Mouse (Mus musculus): ENCODE results near the gene B4galt7.
"Not testable (repeated sequence)": the region's sequence is repeated elsewhere in the genome, so short reads cannot be mapped to it uniquely, and the experiment has no call there.

The B4galt7 gene

DNA sequence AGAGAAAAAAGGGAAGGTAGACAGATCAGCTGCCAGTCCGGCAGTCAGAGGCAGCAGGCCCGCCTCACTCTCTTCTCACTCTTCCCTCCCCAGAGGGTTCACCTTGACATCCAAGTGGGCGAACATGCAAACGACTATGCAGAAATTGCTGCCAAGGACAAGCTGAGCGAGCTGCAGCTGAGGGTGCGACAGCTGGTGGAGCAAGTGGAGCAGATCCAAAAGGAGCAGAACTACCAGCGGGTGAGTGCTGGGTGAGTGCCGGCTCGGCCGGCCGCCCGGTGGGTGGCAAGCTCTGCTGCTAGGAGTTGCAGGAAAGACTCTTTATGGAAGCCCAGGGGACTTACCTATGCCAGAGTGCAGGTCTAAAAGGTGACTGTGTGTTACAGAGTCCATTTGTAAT is 4.3 kb upstream of the B4galt7 start:
- no peak for DNase-seq (ENCODE audit: extremely low read depth, low read depth)

DNA sequence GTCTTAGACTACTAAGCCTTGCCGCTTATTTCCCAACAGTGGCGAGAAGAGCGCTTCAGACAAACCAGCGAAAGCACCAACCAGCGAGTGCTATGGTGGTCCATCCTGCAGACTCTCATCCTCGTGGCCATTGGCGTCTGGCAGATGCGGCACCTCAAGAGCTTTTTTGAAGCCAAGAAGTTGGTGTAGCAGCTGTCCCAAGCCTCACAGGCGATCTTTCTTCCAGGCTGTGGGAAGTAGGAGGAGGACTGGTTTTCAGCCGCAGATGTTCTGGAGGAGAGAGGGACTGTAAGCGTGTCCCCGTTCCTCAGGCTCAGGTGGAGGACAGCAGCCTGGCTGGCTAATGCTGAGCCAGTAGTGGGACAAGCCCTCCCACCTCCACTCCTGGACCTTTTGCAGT is 2.9 kb upstream of the B4galt7 start:
- no peak for DNase-seq (ENCODE audit: extremely low read depth, low read depth)

DNA sequence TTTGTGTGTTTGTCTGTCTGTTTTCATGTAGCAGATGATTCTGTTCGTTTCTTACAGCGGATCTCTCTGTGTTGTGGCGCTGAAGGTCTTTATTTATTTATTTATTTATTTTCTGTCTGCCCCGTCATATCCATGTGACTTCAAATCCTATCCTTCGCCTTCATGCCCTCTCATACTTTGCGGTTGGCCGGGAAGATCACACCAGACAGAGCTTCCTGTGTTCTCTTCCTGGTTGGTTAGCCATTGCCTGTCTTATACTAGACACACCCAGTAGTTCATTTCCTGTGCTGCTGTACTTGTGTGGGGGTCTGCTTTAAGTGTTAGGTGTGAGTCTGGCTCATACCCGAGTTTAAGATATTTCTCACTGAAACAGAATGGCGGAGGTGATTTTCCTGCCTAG is 961 bp downstream of the B4galt7 start:
- DNase-seq (ENCODE audit: extremely low read depth, low read depth) = peak; percentile 80

DNA sequence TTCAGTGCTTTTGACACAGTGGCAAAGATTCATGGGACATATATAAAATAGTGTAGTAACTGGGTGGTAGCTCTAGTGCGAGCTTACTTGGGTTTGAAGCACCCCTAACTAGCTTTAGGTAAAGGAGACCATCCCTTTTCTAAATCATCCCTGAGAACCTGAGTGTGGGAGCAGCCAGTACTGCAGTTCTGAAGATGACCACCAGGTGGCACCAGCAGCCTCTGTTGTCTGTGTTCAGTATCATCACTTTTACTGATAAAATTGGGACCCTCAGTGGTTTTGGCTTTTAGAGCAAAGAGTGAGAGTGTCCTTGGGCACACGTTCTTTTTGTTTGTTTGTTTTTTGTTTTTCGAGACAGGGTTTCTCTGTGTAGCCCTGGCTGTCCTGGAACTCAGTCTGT is 1.9 kb downstream of the B4galt7 start:
- DNase-seq (ENCODE audit: extremely low read depth, low read depth) = peak; percentile 67

DNA sequence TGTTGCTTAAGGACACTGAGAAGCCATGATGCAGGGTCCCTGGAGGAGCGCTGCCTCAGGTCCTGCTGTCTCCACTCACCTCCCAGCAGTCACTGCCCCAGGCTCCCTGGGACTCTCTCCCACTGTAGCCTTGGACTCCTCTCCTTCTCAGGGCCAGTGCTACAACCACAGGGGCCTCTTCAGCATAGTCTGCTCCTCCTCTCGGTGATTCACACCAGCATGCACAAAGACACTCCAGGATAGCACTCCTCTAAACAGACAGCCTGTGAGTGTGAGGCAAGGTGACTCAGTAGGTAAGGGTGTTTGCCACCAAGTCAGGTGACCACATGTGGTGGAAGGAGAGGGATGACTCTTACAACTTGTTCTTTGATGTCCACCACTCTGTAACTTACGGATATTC is 4.9 kb downstream of the B4galt7 start:
- DNase-seq (ENCODE audit: extremely low read depth, low read depth) = no peak

DNA sequence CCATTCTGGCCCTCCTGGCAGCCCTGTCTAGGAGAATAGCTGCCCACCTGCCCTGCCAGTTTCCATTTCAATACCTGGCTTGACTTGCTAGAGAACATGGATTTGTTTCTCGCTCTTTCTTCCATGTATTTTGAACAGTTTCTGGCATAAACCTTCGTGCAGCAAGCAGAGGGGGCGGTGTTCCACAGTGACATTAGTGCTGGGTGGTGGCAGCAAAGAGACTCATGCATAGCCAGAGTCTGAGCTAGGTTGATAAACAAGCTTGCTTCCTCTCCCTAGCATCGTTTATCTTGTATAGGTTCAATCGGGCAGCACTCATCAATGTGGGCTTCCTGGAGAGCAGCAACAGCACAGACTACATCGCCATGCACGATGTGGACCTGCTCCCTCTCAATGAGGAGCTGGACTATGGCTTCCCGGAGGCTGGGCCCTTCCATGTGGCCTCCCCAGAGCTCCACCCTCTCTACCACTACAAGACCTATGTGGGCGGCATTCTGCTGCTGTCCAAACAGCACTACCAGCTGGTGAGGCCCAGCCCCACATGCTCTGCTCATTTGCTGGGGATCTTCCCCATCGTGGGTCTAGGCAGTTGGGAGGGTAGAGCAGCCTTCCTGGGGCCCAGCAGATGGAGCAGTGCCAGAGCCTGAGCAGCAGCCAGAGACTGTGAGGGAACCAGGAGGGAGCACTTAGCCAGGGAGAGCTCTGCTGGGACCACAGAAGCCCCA is 7.4 kb downstream of the B4galt7 start:
- DNase-seq (ENCODE audit: extremely low read depth, low read depth) = no peak

DNA sequence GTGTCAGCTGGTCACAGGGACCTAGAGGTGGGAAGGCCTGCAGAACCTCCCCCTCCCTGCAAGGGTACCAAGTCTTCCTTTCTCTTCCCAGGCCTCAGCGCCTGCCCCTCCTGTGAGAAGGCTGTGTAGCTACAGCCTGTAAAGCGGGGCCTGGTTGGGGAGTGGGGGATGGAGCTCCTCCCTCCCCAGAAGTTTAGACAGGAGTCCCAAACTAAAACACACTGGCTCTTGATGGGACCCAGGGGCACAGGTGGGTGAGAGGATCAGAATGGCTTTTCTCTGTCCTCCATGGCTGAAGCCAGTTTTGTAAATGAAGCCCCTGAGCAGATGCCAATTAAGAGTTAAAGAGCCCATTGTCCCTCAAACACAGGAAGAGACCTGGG is 7.9 kb downstream of the B4galt7 start:
- no peak for DNase-seq (ENCODE audit: extremely low read depth, low read depth)

DNA sequence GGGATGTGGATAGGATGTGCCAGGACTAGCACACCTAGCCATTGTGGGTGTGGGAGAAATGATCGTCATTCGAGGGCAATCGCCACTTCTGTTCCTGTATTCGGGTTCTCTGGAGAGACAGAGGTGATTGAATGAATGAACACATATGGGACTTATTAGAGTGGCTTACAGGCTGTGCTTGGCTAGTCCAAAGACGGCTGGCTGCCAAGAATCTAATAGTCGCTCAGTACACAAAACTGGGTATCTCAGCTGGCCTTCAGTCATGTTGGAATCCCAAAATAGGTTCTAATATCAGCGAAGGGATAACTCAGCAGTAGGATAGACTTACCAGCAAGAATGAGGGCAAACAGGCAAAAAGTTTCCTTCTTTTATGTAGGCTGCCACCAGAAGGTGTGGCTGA is 12.3 kb downstream of the B4galt7 start:
- DNase-seq (ENCODE audit: extremely low read depth, low read depth) = no peak

DNA sequence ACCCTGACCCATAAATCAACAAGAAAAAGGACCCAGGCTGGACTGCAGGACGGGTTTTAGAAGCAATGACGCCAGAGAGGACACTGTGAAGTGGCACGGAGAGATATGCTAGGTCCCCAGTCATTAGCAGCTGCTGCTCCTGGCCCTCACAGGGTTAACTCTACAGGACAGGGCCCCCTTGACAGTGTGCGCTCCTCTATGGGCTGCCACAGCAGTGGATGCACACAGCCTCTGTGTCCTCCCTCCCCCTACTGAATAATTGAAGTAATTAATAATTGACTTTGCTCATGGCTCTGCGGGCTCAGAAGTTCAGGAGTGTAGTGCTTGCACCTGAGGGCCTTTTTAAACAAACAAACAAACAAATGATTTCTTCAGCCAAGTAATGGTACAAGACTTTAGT is 13.8 kb downstream of the B4galt7 start:
- no peak for DNase-seq (ENCODE audit: extremely low read depth, low read depth)

DNA sequence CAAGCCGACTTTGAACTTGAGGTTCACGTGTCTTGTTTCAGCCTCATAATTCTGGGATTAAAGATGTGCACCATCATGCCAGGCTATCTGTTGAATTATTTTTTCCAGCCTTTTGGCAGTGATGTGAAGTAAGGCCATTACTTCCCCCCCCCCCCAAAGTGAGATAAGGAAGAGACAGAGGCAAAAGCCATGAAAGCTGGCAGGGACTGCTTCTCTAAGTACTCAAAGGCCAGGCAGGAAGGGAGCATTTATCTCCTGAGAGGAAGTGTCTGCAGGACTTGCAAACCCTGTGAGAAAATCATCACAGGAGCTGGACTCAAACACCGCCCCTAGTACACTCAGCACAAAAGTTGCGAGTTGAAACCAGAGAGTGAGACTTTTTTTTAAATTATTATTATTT is 19.6 kb downstream of the B4galt7 start:
- DNase-seq (ENCODE audit: extremely low read depth, low read depth) = peak; percentile 69

DNA sequence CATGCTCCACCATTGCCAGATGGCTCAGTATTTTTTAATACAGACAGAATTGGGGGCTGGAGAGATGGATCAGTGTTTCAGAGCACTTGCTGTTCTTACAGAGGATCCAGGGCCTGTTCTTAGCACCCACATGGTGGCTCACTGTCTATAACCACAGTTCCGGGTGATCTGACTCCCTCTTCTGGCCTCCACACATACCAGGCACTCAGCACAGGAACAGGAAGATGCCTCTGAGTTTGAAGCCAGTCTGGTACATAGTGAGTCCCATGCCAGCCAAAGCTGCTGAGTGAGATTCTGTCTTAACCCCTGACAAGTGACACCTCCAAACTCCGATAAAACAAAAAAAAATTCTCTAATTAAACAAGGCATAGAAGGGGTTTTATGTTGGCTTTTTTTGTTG is 20.6 kb downstream of the B4galt7 start:
- DNase-seq (ENCODE audit: extremely low read depth, low read depth) = no peak

DNA sequence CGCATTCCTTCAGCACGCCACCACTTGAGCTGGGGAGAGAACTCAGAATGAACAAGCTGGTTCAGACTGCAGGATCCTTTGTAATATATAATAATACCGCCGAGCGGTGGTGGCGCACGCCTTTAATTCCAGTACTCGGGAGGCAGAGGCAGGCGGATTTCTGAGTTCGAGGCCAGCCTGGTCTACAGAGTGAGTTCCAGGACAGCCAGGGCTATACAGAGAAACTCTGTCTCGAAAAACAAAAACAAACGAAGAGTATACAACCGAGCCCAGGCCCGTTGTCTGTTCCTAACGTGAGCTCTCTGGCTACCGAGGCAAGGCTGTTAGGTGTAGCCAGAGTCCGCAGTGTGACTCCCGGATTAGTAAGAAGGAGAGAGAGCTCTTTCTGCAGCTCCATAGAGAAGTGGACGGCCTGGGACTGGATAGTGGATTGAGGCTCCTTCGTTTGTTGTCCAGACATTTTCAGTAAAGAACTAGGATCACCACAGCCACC is 22.5 kb downstream of the B4galt7 start:
- DNase-seq (ENCODE audit: extremely low read depth, low read depth) = not testable (repeated sequence)

DNA sequence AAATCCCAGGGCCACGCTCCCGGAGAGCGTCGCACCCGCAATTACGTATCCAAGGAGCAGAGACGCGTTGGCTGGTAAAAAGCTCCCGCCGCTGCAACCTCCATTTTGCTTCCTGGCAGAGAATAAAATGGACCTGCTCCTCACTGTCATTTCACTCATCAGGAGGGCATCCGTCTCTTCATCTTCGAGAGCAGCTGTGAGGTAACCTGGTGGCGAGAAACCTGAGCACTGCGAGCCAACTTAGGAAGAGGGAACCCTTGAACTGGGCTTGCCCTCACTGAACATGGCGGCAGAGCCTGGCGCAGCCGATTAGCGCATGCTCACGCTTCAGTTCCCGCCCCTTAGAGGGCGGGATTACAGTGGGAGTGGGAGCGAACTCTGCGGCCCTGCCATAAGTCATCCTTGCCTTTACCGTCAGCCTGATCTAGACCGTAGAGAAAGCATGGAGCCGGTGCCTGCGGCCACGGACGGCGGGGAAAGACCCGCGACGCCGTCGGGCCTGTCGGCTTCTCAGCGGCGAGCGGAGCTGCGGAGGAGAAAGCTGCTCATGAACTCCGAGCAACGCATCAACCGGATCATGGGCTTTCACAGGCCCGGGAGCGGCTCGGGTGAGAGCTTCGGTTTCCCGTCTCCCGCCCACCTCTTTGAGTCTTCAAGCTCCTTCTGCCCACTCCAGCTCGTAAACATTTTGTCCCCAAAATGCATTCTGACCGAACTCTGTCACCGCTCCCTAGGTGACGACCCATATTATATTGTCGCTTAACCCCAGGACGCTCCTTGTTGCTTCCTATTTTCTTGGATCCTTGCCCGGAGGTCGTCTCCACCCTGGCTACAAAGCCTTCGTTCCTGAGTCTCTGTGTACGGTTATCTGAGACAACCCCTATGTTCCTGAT is 23.2 kb downstream of the B4galt7 start, which contains the start of gene Caml:
Gene Caml (plus strand): TSS at position 357 of the 893 bp plus-strand sequence.
- DNase-seq (ENCODE audit: extremely low read depth, low read depth) = peak; percentile 90

DNA sequence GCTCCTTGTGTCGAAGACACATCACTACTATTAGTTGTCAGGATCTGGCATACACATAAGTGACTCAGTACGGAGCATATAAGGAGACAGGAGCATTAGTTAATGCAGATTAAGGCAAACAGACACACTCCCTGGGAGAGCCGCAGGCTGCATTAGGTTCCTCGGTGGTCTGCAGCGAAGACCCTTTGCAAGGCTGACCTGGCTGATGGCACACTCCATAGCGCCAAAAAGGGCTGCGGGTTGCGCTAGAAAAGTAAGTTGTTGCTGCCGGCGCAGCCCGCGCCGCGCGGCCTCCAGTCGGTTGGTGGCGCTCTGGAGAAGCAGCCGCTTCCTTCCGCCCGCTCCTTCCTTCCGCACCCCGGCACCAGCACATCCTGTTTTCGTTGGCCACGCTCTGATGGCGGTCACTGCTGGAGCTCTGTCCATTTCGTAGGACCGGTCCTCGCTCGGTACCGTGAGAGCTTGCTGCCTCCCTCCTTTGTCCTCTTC is 35.0 kb downstream of the B4galt7 start, which contains the start of gene Ddx46:
Gene Ddx46 (plus strand): TSS at position 389 of the 489 bp plus-strand sequence.
- peak; percentile 83 for DNase-seq (ENCODE audit: extremely low read depth, low read depth)

DNA sequence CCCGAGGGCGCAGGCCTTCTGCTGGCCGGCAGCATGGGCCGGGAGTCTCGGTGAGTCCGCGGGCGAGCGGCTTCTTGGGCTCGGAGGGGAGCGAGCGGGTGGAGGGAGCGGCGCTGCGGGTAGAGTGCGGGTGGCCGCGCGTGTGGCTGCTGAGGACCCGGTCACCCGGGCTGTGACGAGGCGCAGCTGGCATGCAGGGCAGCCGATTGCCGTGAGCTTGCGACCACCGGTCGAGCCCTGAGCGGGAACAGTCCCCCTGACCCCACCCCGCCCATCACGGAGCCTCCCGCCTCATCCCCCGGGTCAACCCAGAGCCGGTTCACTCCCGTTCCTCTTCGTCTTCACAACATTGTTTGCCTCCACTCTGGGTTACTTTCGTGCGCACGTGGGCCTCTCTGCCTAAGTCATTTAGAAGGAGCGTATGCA is 35.5 kb downstream of the B4galt7 start:
- DNase-seq (ENCODE audit: extremely low read depth, low read depth) = no peak

DNA sequence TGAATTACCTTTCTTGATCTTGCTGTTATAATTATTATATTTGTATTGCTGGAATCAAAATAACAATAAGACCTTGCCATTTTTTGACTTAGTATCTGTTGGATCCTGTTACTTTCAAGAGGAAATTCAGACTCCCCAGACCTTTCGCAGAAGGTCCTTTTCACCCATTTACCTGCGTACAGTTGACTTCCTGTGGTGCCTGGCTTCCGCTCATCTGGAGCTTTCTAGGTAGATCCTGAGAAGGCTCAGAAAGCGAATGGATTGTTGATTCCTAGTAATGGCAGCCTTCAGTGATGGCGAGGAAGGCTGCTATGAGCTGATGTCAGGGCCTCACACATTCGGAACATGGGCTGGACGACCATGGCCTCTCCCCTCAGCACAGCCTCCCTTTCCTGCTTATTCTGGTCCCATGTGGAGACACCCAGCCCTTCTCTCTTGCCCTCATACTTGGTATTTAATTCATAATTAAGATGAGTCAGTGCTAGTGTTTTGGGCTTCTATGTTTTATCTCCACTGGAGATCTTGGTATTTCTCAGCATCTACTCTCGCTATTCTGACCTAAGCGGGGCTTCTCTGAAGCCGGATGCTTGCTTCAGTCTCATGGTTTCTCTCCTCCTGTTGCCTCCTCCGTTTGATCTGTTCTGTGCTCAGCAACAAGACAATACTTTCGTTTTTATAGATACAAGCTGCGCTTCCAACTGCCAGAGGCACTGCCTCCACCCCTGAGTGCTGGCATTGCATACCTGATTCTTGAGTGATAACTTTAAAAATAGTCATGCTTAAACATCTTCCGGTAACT is 36.7 kb downstream of the B4galt7 start:
- no peak for DNase-seq (ENCODE audit: extremely low read depth, low read depth)

DNA sequence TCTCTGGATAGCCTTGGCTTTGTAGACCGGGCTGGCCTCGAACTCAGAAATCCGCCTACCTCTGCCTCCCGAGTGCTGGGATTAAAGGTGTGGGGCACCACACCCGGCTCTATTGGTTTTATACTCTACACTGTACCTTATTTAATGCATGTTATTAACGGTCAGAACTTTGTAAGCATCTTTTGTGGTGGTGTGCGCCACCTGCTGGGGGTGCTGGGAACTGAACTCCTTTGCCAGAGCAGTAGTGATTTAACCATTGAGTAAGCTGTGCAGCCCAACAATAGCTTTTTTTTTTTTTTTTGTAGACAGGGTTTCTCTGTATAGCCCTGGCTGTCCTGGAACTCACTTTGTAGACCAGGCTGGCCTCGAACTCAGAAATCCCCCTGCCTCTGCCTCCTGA is 40.8 kb downstream of the B4galt7 start:
- DNase-seq (ENCODE audit: extremely low read depth, low read depth) = peak; percentile 62

DNA sequence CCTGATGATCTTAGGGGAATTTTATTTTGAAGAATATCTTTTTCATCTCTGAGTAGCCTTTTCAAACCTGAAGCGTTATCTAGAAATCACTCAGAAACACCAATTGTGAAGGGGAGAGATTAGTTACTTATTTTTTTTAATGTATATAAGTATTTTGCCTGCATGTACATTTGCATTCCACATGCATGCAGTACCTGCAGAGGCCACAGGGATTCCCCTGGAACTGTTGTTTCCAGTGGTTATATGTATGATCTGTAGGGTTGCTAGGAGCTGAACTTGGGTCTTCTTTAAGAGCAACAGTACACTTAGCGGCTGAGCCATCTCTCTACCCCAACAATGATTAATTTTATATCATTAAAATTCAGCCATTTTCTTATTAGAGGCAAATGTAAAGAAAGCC is 44.8 kb downstream of the B4galt7 start:
- DNase-seq (ENCODE audit: extremely low read depth, low read depth) = peak; percentile 32

DNA sequence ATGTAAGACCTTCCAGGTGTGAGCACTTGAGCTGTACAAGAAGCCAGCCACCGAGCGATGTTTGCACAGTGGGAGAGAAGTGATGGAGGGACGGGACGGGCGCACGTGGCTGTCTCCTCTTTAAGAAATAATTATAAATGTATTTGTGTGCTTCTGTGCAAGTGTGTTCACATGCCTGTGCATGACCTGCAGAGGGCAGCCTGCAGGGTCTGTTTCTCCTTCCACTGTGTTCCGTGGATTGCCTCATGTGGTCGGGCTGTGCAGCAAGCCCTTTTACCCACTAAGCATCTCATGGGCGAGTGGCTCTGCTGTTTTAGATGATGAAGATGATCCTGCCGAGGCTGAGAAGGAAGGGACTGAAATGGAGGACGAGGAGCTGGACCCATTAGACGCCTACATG is 50.4 kb downstream of the B4galt7 start:
- DNase-seq (ENCODE audit: extremely low read depth, low read depth) = no peak

DNA sequence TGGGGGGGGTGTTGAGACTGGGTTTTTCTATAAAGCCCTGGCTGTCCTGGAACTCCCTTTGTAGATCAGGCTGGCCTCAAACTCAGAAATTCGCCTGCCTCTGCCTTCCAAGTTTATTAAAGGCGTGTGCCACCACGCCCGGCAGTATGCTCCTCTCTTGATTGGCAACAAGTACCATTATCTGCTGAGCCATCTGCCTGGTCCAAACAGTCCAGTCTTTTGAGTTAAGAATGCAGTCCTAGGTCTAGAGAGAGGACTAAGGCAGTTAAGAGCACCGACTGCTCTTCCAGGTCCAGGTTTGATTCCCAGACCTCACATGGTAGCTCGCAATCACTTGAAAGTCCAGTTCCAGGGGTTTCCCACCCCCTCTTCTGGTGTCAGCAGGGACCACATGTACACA is 51.3 kb downstream of the B4galt7 start:
- no peak for DNase-seq (ENCODE audit: extremely low read depth, low read depth)

Measured in MEL-GATA-1-ER (cell line).